Mouse (Mus musculus) forebrain, embryonic 13.5 days (tissue): ENCODE measurements around the gene Arpc5. TPM values are rescaled to one million over a fixed set of nuclear protein-coding genes. Genes with fewer than 3 reads are reported as not detected.

ENCODE experiments used
- ATAC-seq: fragments of 200-750 bp; cut with Nextera tagmentation; 2 replicates; pipeline ENCODE4 v1.8.0; 2017
- H3K27ac ChIP-seq: fragments of 300-500 bp; sonication (generic); 2 replicates; pipeline ENCODE4 v1.5.1; 2015; ENCODE audit warnings: inconsistent platforms, mild to moderate bottlenecking, moderate library complexity
- H3K27me3 ChIP-seq: fragments of 300-500 bp; sonication (generic); 2 replicates; pipeline ENCODE4 v1.6.1; 2015; ENCODE audit warnings: mild to moderate bottlenecking, inconsistent platforms
- H3K36me3 ChIP-seq: fragments of 300-500 bp; sonication (generic); 2 replicates; pipeline ENCODE4 v1.6.1; 2015; ENCODE audit warnings: mild to moderate bottlenecking, inconsistent platforms; ENCODE audit not compliant: poor library complexity, severe bottlenecking
- H3K4me1 ChIP-seq: fragments of 300-500 bp; sonication (generic); 2 replicates; pipeline ENCODE4 v1.6.1; 2015; ENCODE audit warnings: inconsistent platforms
- H3K4me2 ChIP-seq: fragments of 300-500 bp; sonication (generic); 2 replicates; pipeline ENCODE4 v1.6.1; 2015; ENCODE audit warnings: inconsistent platforms, mild to moderate bottlenecking, moderate library complexity
- H3K4me3 ChIP-seq: fragments of 300-500 bp; sonication (generic); 2 replicates; pipeline ENCODE4 v1.5.1; 2015; ENCODE audit warnings: mild to moderate bottlenecking, inconsistent platforms
- H3K9ac ChIP-seq: fragments of 300-500 bp; sonication (generic); 2 replicates; pipeline ENCODE4 v1.6.1; 2015; ENCODE audit warnings: mild to moderate bottlenecking, inconsistent platforms
- H3K9me3 ChIP-seq: fragments of 300-500 bp; sonication (generic); replicated peaks from 2 replicates; pipeline ENCODE4 v1.6.1; 2016; ENCODE audit warnings: inconsistent platforms
- WGBS: fragments of 180-500 bp; shearing (Covaris S2); methylation state at CpG from one replicate; pipeline ENCODE4 v1.1.7; 2015; 5-methylcytosine and 5-hydroxymethylcytosine counted together
- polyA plus RNA-seq: library from polyadenylated mRNA; unstranded; fragments of >200 nt; fragmentation: Nextera tagmentation; extraction: Ambion mirVana; gene quantifications from 2 replicates; pipeline ENCODE4 v1.2.1, GENCODE M21; 2015

Gene Arpc5
- polyA plus RNA-seq, 1 experiment from 2014 or later, result 312 TPM

DNA sequence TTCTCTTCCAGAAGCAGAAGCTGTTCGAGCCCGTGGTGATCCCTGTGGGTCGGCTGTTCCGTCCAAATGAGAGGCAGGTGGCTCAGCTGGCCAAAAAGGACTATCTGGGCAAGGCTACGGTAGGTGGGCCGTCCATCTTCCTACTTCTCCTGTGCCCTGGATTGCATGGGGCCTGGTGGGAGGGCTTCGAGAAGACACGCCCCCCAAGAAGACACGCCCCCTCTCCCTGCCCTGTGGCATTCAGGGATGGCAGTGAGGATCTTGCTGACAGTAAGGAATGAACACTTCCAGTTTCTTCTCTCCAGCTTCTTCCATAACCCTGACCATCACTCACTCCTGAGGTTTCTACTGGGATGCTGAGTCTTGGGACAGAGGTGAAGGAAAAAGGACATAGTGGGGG, 57.9 kb downstream of the Arpc5 start:
- no peaks in the 10 kb centered on the region for H3K9me3 ChIP-seq
- H3K4me1 ChIP-seq, result no peaks in the 10 kb centered on the region
- no peaks in the 10 kb centered on the region for H3K27me3 ChIP-seq
- no peak overlapping the region for H3K4me2 ChIP-seq
- no peak overlapping the region for H3K27ac ChIP-seq
- ATAC-seq, result no peak
- H3K36me3 ChIP-seq, result no peaks in the 10 kb centered on the region
- H3K9ac ChIP-seq, result no peak overlapping the region
- WGBS, result 78% methylated on average over 9 of the region's 9 CpGs
- no peak overlapping the region for H3K4me3 ChIP-seq

Other genes with a start within 250 kb of the Arpc5 start
- gene Apobec4, start 16.0 kb upstream of the Arpc5 start, polyA plus RNA-seq, result 0.14 TPM in 1 of 2 replicates, not detected in the other
- 15.8 and 18.5 TPM in 2 replicates for gene Rgl1, start 191 bp upstream of the Arpc5 start, polyA plus RNA-seq
- 1.9 and 2.3 TPM in 2 replicates for gene Ncf2, start 33.7 kb downstream of the Arpc5 start, polyA plus RNA-seq
- gene Smg7, start 136.1 kb downstream of the Arpc5 start, polyA plus RNA-seq, result 32.2 and 34.2 TPM in 2 replicates
- gene Nmnat2, start 188.5 kb downstream of the Arpc5 start, polyA plus RNA-seq, result 38.8 and 41.9 TPM in 2 replicates